Mouse (Mus musculus): ENCODE results near the gene Zbtb21. TPM values are rescaled to one million over a fixed set of nuclear protein-coding genes. Genes with fewer than 3 reads are reported as not detected.

Gene Zbtb21
- polyA plus RNA-seq, 1 experiment = 11.1 TPM

- no peak overlapping the region for H3K27ac ChIP-seq (ENCODE audit: insufficient read depth, low read length)
- DNase-seq (ENCODE audit: low read depth in 1 of 2, low spot score in 2 of 2) = no peak
- H3K4me1 ChIP-seq (ENCODE audit: control insufficient read depth, insufficient read depth, insufficient read length) = peaks cover 8% of the 10 kb centered on the region; the same call in 1 of the 2 replicates
Measured at GRCm38 (mm10) chr16:97958401-97958973, 3.9 kb downstream of the Zbtb21 start.

DNA sequence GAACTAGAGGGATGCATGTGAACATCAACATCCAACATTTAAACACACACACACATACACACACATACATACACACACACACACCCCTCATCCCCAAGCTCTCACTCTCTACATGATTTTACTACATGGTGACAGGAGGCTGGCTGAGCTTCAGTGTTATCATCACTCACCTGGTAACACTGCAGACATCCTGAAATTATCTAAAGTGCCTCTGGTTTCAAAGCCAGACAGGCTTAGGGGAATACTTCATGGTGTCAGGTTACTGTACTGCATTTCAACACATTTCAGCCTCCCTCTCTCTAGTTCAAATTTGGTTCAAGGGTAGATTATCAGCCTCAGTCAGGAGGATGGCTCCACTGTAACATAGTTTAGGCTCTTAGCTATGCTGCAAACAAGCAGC is 4.8 kb downstream of the Zbtb21 start:
- peaks cover 3% of the 10 kb centered on the region; the same call in 1 of the 2 replicates for H3K4me1 ChIP-seq (ENCODE audit: control insufficient read depth, insufficient read depth, insufficient read length)
- no peak overlapping the region for H3K4me3 ChIP-seq (ENCODE audit: extremely low read depth, insufficient read depth, insufficient read length)
- H3K36me3 ChIP-seq (ENCODE audit: control insufficient read depth, insufficient read depth, low read length) = peaks cover 4% of the 10 kb centered on the region
- H3K27me3 ChIP-seq (ENCODE audit: control insufficient read depth, insufficient read depth, low read length) = no peaks in the 10 kb centered on the region
- H3K27ac ChIP-seq (ENCODE audit: insufficient read depth, low read length) = no peak overlapping the region
- TF ChIP-seq POLR2A (IDR thresholded peaks at IDR 0.05; ENCODE audit: low read depth, low read length) = no peak
- no peak for TF ChIP-seq CTCF (IDR thresholded peaks at IDR 0.05; ENCODE audit: extremely low read depth, insufficient read depth, insufficient read length, insufficient replicate concordance)
- no peak for DNase-seq (ENCODE audit: low read depth in 1 of 2, low spot score in 2 of 2)

More at GRCm38 (mm10) chr16:97958401-97958973, 3.9 kb downstream of the Zbtb21 start:
- H3K36me3 ChIP-seq (ENCODE audit: control insufficient read depth, insufficient read depth, low read length) = peaks cover 3% of the 10 kb centered on the region
- no peaks in the 10 kb centered on the region for H3K27me3 ChIP-seq (ENCODE audit: control insufficient read depth, insufficient read depth, low read length)
- no peak for TF ChIP-seq CTCF (IDR thresholded peaks at IDR 0.05; ENCODE audit: extremely low read depth, insufficient read depth, insufficient read length, insufficient replicate concordance)
- TF ChIP-seq POLR2A (IDR thresholded peaks at IDR 0.05; ENCODE audit: low read depth, low read length) = no peak
- no peak overlapping the region for H3K4me3 ChIP-seq (ENCODE audit: extremely low read depth, insufficient read depth, insufficient read length)

DNA sequence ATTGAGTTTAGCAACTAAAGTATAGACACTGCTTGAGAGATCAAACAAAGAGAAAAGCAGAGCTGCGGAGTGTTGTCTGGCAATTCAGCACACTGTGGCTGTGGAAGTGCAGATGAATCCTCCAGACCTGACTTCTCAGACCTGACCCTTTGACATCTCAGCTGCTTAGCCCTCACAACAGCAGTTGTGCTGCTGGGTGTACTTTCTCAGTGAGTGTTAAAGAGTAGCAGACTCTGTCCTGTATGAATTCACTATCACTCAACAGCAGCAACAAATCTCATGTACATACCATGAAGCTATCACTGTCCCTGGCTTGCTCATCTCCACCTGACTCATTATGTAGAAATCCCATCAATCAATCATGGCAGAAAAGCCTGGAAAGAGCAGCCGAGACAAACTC is 6.4 kb downstream of the Zbtb21 start:
- 93% methylated on average over 2 of the region's 2 CpGs for WGBS
- Histone ChIP-seq H3K4me3 (ENCODE audit: extremely low read depth, insufficient read depth, insufficient read length) (no peak overlapping the region), H3K27me3 (ENCODE audit: control insufficient read depth, insufficient read depth, low read length) (no peaks in the 10 kb centered on the region), H3K4me1 (ENCODE audit: control insufficient read depth, insufficient read depth, insufficient read length) (no peaks in the 10 kb centered on the region), H3K27ac (ENCODE audit: insufficient read depth, low read length) (no peak overlapping the region), H3K36me3 (ENCODE audit: control insufficient read depth, insufficient read depth, low read length) (peaks cover 17% of the 10 kb centered on the region)
- DNase-seq (ENCODE audit: low read depth in 1 of 2, low spot score in 2 of 2) = no peak
- TF ChIP-seq POLR2A (IDR thresholded peaks at IDR 0.05; ENCODE audit: low read depth, low read length) = no peak
- no peak for TF ChIP-seq CTCF (IDR thresholded peaks at IDR 0.05; ENCODE audit: extremely low read depth, insufficient read depth, insufficient read length, insufficient replicate concordance)

GRCm38 (mm10) chr16:97953300-97953699 is 9.1 kb downstream of the Zbtb21 start:
- H3K4me1 ChIP-seq (ENCODE audit: control insufficient read depth, insufficient read depth, insufficient read length) = no peaks in the 10 kb centered on the region

DNA sequence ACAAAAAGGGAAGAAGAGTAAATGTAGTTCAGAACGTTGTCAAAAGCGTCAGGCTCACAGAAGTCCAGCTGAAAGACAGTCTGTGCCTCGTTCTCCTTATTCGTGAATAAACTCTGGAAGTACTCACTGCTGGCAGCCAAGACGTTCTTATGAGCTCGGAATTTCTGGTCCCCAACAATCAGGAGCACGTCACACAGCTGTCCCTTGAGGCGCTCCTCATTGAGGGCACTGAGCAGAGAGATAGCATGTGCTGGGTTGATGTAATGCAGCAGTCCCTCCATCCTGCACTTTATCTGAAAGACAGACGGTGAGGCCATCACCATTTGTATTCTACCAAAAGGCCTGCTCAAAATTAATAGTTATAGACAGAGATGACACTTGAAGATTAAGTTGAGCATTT is 9.6 kb downstream of the Zbtb21 start:
- no peak for DNase-seq (ENCODE audit: low read depth in 1 of 2, low spot score in 2 of 2)
- no peak overlapping the region for H3K4me3 ChIP-seq (ENCODE audit: extremely low read depth, insufficient read depth, insufficient read length)
- no peaks in the 10 kb centered on the region for H3K27me3 ChIP-seq (ENCODE audit: control insufficient read depth, insufficient read depth, low read length)
- no peaks in the 10 kb centered on the region for H3K4me1 ChIP-seq (ENCODE audit: control insufficient read depth, insufficient read depth, insufficient read length)
- H3K27ac ChIP-seq (ENCODE audit: insufficient read depth, low read length) = no peak overlapping the region
- H3K36me3 ChIP-seq (ENCODE audit: control insufficient read depth, insufficient read depth, low read length) = peaks cover 30% of the 10 kb centered on the region
- no peak for TF ChIP-seq POLR2A (IDR thresholded peaks at IDR 0.05; ENCODE audit: low read depth, low read length)
- no peak for TF ChIP-seq CTCF (IDR thresholded peaks at IDR 0.05; ENCODE audit: extremely low read depth, insufficient read depth, insufficient read length, insufficient replicate concordance)
- WGBS = 90% methylated on average over 9 of the region's 9 CpGs

More at GRCm38 (mm10) chr16:97953300-97953699, 9.1 kb downstream of the Zbtb21 start:
- no peak for DNase-seq (ENCODE audit: low read depth in 1 of 2, low spot score in 2 of 2)
- H3K27me3 ChIP-seq (ENCODE audit: control insufficient read depth, insufficient read depth, low read length) = no peaks in the 10 kb centered on the region
- no peak overlapping the region for H3K27ac ChIP-seq (ENCODE audit: insufficient read depth, low read length)
- 80% methylated on average over 2 of the region's 2 CpGs for WGBS
- H3K4me3 ChIP-seq (ENCODE audit: extremely low read depth, insufficient read depth, insufficient read length) = no peak overlapping the region
- H3K36me3 ChIP-seq (ENCODE audit: control insufficient read depth, insufficient read depth, low read length) = peaks cover 30% of the 10 kb centered on the region
- TF ChIP-seq POLR2A (IDR thresholded peaks at IDR 0.05; ENCODE audit: low read depth, low read length) = no peak
- no peak for TF ChIP-seq CTCF (IDR thresholded peaks at IDR 0.05; ENCODE audit: extremely low read depth, insufficient read depth, insufficient read length, insufficient replicate concordance)

DNA sequence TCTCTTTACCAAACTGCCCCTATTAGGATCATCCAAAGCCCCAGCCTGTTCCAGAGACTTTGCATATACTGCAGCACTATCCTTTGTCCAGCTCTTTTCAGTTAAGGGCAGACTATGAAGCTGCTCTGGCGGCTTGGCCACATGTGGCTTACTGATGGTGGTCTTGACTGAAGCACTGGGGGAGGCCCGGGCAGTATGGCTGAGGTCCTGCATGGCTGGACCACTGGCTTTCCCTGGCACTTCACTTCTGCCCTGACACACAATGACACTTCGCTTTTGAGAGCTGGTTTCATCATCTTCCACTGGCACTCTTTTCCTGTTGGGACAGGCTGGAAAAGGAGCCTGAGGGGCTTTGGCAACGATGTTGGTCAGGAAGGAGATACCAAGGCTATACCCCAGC is 10.1 kb downstream of the Zbtb21 start:
- H3K27me3 ChIP-seq (ENCODE audit: control insufficient read depth, insufficient read depth, low read length) = no peaks in the 10 kb centered on the region
- TF ChIP-seq CTCF (IDR thresholded peaks at IDR 0.05; ENCODE audit: extremely low read depth, insufficient read depth, insufficient read length, insufficient replicate concordance) (no peak), POLR2A (IDR thresholded peaks at IDR 0.05; ENCODE audit: low read depth, low read length) (no peak)
- 85% methylated on average over 4 of the region's 4 CpGs for WGBS
- H3K4me1 ChIP-seq (ENCODE audit: control insufficient read depth, insufficient read depth, insufficient read length) = no peaks in the 10 kb centered on the region
- no peak overlapping the region for H3K27ac ChIP-seq (ENCODE audit: insufficient read depth, low read length)
- peaks cover 30% of the 10 kb centered on the region for H3K36me3 ChIP-seq (ENCODE audit: control insufficient read depth, insufficient read depth, low read length)
- no peak for DNase-seq (ENCODE audit: low read depth in 1 of 2, low spot score in 2 of 2)
- no peak overlapping the region for H3K4me3 ChIP-seq (ENCODE audit: extremely low read depth, insufficient read depth, insufficient read length)

- Histone ChIP-seq H3K4me3 (ENCODE audit: extremely low read depth, insufficient read depth, insufficient read length) (no peak overlapping the region), H3K36me3 (ENCODE audit: control insufficient read depth, insufficient read depth, low read length) (peaks cover 27% of the 10 kb centered on the region), H3K4me1 (ENCODE audit: control insufficient read depth, insufficient read depth, insufficient read length) (no peaks in the 10 kb centered on the region), H3K27me3 (ENCODE audit: control insufficient read depth, insufficient read depth, low read length) (no peaks in the 10 kb centered on the region), H3K27ac (ENCODE audit: insufficient read depth, low read length) (no peak overlapping the region)
- TF ChIP-seq POLR2A (IDR thresholded peaks at IDR 0.05; ENCODE audit: low read depth, low read length) (no peak), CTCF (IDR thresholded peaks at IDR 0.05; ENCODE audit: extremely low read depth, insufficient read depth, insufficient read length, insufficient replicate concordance) (no peak)
- WGBS = 95% methylated on average over 8 of the region's 8 CpGs
- DNase-seq (ENCODE audit: low read depth in 1 of 2, low spot score in 2 of 2) = no peak
Measured at GRCm38 (mm10) chr16:97950061-97950460, 12.4 kb downstream of the Zbtb21 start.
